Mouse (Mus musculus) bone marrow macrophage, adult 2 months (primary cell): ENCODE data around the gene Adgre5.

Experiments
- CTCF ChIP-seq: IDR thresholded peaks from 2 replicates; pipeline ENCODE4 v1.5.1; 2012; ENCODE audit warnings: low read depth, mild to moderate bottlenecking, low read length, moderate library complexity
- POLR2A ChIP-seq: IDR thresholded peaks from 2 replicates; pipeline ENCODE4 v1.6.1; 2012; ENCODE audit warnings: mild to moderate bottlenecking, low read depth, low read length, borderline replicate concordance

DNA sequence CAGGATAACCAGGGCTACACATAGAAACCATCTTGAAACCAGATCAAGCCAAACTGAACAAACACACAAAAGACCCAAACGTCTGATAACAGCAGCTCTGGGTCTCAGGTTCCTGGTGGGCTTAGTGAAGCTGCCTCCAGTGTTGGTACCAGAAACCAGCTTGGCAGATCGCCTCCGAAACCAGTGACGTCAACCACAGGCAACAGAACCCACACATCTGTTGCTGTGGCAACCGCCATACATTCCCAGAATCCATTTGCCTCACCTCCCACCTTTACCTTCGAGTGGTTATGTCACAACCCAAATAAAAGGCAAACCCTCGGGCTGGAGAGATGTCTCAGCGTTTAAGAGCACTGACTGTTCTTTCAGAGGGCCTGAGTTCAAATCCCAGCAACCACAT, 33.6 kb downstream of the Adgre5 start:
- no peak for TF ChIP-seq CTCF
- no peak for TF ChIP-seq POLR2A
